Mouse (Mus musculus): Measurements from ENCODE around the gene Zic5.

GRCm38 (mm10) chr14:122413542-122413928 is 51.9 kb downstream of the Zic5 start:
- TF ChIP-seq CTCF (IDR thresholded peaks at IDR 0.05; ENCODE audit: low read depth), result no peak
- no peak for TF ChIP-seq EP300 (IDR thresholded peaks at IDR 0.05; ENCODE audit: low read depth)

Data from liver, postnatal 0 days (tissue).